Mouse (Mus musculus) C2C12 (cell line): ENCODE data around the gene Syce3. TPM values are rescaled to one million over a fixed set of nuclear protein-coding genes. Genes with fewer than 3 reads are reported as not detected.

Source experiments
- H3K27me3 ChIP-seq: one replicate; pipeline ENCODE4 v1.6.1; 2011; ENCODE audit not compliant: control insufficient read depth, insufficient read depth, insufficient read length
- H3K36me3 ChIP-seq: one replicate; pipeline ENCODE4 v1.6.1; 2011; ENCODE audit not compliant: control insufficient read depth, insufficient read depth
- H3K4me3 ChIP-seq: one replicate; pipeline ENCODE4 v1.5.1; 2011; ENCODE audit warnings: mild to moderate bottlenecking, control low read depth; ENCODE audit not compliant: poor library complexity, insufficient read depth, severe bottlenecking
- H3K79me2 ChIP-seq: one replicate; pipeline ENCODE4 v1.6.1; 2011; ENCODE audit not compliant: control insufficient read depth, insufficient read depth
- H3K79me3 ChIP-seq: one replicate; pipeline ENCODE4 v1.6.1; 2011; ENCODE audit warnings: low read depth, control low read depth
- H3ac ChIP-seq: one replicate; pipeline ENCODE3; 2011; ENCODE audit warnings: low read depth; ENCODE audit not compliant: control insufficient read depth, insufficient read length
- CEBPB ChIP-seq: IDR thresholded peaks from one replicate; pipeline ENCODE4 v1.6.1; 2011; ENCODE audit warnings: low read depth, mild to moderate bottlenecking, control low read depth, moderate library complexity
- CTCF ChIP-seq: IDR thresholded peaks from one replicate; pipeline ENCODE4 v1.5.1; 2011; ENCODE audit not compliant: control insufficient read depth, insufficient read depth, insufficient read length
- FOSL1 ChIP-seq: IDR thresholded peaks from one replicate; pipeline ENCODE4 v1.8.0; 2011; ENCODE audit warnings: mild to moderate bottlenecking, low read length; ENCODE audit not compliant: poor library complexity, insufficient read depth, severe bottlenecking
- MAX ChIP-seq: IDR thresholded peaks from one replicate; pipeline ENCODE4 v1.6.1; 2011; ENCODE audit warnings: mild to moderate bottlenecking, control low read depth
- MYOD1 ChIP-seq: IDR thresholded peaks from one replicate; pipeline ENCODE4 v1.6.1; 2011; ENCODE audit warnings: low read depth; ENCODE audit not compliant: control insufficient read depth, insufficient read length
- MYOG ChIP-seq: IDR thresholded peaks from one replicate; pipeline ENCODE4 v1.6.1; 2011; ENCODE audit not compliant: control insufficient read depth, insufficient read length; ENCODE audit errors: extremely low read depth
- USF1 ChIP-seq: IDR thresholded peaks from one replicate; pipeline ENCODE4 v1.6.1; 2011; ENCODE audit warnings: low read depth, mild to moderate bottlenecking, control low read depth, moderate library complexity
- polyA plus RNA-seq: library from polyadenylated mRNA; unstranded; fragments of >200 nt; fragmentation: generic; extraction: Trizol; gene quantifications from one replicate; pipeline ENCODE4 v1.2.1, GENCODE M21; 2012; ENCODE audit warnings: missing spikeins

Syce3 gene
- polyA plus RNA-seq, 1 experiment: not detected

DNA sequence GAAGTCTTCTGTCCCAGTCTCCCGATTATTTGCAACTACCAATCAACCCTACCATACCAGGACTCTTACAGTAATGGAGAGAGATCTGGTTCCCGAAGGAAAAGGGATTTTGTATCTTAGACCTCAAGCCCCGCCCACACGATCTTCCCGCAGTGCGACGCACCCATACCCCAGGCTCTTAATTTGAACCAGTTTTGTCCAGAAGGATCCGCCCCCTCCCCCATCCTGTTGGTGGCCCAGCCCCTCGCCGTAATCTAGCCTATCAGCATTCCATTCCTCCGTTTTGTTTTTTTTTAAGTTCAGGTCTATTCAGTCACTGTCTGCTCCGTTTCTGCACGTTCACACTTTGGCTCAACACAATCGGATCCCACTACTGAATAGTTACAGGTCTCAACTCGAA, 53.9 kb downstream of the Syce3 start:
- Histone ChIP-seq H3K27me3 (no peaks in the 10 kb centered on the region), H3K4me3 (peak overlapping the region; percentile 94), H3ac (peak overlapping the region; percentile 81), H3K79me3 (peaks cover 65% of the 10 kb centered on the region), H3K79me2 (peaks cover 89% of the 10 kb centered on the region), H3K36me3 (peaks cover 61% of the 10 kb centered on the region)
- TF ChIP-seq CTCF (no peak), MYOG (no peak), MAX (peak; percentile 61), MYOD1 (no peak), FOSL1 (no peak)

DNA sequence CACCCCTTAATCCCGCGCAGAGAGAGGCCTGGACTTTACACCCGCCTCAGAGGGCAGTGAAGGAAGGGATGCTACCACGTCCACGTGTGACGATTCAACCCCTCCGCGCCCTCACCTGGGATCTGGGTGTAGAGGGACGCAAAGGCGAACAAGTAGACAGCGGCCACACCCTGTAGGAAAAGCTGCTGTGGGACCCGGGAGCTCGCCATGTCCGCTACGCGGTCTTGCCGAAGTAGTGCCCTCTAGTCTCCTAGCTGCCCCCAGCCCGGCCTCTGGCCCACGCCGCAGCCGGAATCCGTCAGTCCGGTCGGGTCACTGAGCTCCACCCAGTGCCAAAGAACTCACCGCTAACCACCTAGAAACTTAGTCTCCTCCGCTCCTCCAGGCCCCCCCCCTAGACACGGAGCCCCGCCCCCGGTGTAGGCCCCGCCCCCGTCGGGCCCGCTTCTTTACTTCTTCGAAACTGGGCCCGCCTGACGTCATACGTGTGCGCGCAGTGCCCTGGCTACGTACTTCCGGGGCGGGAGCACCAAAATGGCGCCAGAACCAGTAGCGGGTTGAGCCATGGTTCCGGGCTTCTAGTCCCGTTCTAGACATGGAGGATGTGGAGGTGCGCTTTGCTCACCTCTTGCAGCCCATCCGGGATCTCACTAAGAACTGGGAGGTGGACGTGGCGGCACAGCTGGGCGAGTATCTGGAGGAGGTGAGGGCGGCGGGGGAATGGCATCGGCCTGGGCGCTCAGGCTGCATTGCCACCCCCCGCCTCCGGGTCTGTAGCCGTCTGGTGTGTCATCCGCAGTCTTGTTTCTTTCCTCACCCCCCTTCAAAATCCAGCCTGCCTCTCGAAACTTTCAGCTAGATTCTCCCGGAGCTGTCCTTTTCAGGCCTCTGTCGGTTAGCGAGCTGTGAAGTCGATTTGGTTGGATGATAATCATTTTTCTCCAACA, 54.8 kb downstream of the Syce3 start, which contains the start of the genes Lmf2 and Ncaph2:
Gene Lmf2, minus strand, starts transcription at position 419 of the 947 bp plus-strand sequence.
Gene Ncaph2, plus strand, starts transcription at position 479 of the 947 bp plus-strand sequence.
- H3K4me3 ChIP-seq: peak within 1 kb of the TSS; percentile 94
- H3K36me3 ChIP-seq: peaks cover 61% of the 10 kb centered on the region
- TF ChIP-seq FOSL1: no peak
- no peak for TF ChIP-seq CTCF
- no peak for TF ChIP-seq MAX
- no peak for TF ChIP-seq MYOG
- no peak for TF ChIP-seq MYOD1
- TF ChIP-seq USF1: no peak
- TF ChIP-seq CEBPB: no peak
- H3K79me2 ChIP-seq: peaks cover 80% of the 10 kb centered on the region
- peaks cover 58% of the 10 kb centered on the region for H3K79me3 ChIP-seq
- peak within 1 kb of the TSS; percentile 87 for H3ac ChIP-seq
- H3K27me3 ChIP-seq: no peaks in the 10 kb centered on the region

DNA sequence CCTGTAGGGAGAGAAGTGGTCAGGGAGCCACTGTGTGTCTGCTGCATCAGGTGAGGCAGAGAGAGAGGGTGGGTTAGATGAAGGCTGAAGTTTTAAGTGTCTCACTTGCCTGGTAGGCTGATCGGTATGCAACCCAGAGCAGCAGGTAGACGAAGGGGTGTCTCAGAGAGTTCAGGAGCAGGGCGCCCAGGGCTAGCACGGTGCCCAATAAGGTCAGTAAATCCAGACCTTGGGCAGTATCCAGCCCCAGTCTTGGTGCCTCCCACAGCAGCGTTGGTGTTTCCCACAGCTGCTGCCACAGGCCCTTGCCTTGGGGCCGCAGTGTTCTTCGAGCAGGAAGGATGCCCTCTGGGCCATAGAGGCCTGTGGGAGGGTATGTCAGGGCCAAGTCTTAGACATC, 55.8 kb downstream of the Syce3 start:
- Histone ChIP-seq H3K79me3 (peaks cover 47% of the 10 kb centered on the region), H3K79me2 (peaks cover 70% of the 10 kb centered on the region), H3K27me3 (no peaks in the 10 kb centered on the region), H3ac (peak overlapping the region; percentile 87), H3K4me3 (peak overlapping the region; percentile 94), H3K36me3 (peaks cover 61% of the 10 kb centered on the region)
- TF ChIP-seq USF1: no peak

DNA sequence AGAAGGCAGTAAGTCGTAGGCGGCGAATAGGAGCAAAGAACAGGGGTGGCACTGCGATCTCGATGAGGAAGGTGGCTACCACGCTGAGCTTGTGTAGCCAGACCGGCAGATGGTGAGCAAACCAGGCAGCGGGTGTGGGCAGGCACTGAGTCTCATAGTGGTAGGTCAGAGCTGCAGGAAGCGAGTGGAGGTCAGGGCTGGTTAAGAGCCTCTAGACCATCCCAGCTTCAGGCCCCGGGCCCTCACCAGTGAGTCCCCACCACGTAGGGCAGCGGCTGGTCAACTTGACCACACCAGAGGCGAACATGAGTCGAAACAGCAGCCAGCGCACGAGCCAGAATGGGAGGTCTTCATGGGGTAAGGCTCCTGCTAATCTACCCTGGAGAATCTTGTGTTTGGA, 56.5 kb downstream of the Syce3 start:
- no peak for TF ChIP-seq MYOG
- TF ChIP-seq MYOD1: no peak
- TF ChIP-seq CTCF: no peak
- no peak for TF ChIP-seq USF1
- TF ChIP-seq MAX: no peak
- no peak for TF ChIP-seq FOSL1
- TF ChIP-seq CEBPB: no peak
- Histone ChIP-seq H3K79me3 (peaks cover 42% of the 10 kb centered on the region), H3K27me3 (no peaks in the 10 kb centered on the region), H3K36me3 (peaks cover 65% of the 10 kb centered on the region), H3ac (peak overlapping the region; percentile 44), H3K79me2 (peaks cover 63% of the 10 kb centered on the region), H3K4me3 (peak overlapping the region; percentile 94)

DNA sequence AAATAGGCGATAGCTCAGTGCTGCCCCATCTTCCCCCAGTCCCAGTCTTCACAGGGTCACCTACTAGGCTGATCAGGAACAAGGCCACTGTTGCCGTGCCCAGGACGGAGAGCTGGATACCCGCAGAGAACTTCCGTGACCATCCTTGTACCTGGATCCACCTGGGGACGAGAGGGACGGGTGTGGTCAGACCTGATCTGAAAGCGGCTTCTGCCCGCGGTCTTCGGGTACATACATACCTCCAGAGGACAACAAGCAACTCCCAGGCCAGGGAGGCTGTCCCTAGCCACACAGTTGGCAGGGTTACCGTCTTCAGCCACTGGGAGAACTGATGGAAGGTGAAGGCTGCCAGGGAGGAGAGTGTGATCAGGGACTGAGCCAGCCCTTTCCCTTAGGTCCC, 57.5 kb downstream of the Syce3 start:
- H3K79me2 ChIP-seq: peaks cover 53% of the 10 kb centered on the region
- peaks cover 31% of the 10 kb centered on the region for H3K79me3 ChIP-seq
- peaks cover 54% of the 10 kb centered on the region for H3K36me3 ChIP-seq
- no peak for TF ChIP-seq MYOD1
- no peaks in the 10 kb centered on the region for H3K27me3 ChIP-seq
- H3ac ChIP-seq: no peak overlapping the region
- no peak overlapping the region for H3K4me3 ChIP-seq

DNA sequence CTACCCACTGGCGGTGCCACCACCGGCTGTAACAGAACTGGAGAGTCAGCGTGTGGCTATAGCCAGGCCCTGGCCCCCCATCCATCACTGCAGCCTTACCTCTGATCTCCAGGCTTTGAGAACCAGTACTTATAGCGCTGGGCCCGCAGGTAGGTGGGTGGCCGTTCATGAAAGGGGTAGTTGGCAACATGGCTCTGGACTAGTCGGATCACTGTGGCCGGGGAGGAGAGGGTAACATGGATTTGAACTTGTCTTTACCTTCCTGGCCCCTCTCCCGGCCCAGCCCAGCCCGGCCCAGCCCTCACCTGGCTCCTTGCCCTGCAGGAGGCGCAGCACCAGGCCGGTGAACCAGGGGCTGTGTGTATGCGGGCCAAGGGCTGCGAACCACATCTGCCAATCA, 58.2 kb downstream of the Syce3 start:
- Histone ChIP-seq H3ac (no peak overlapping the region), H3K27me3 (no peaks in the 10 kb centered on the region), H3K79me2 (peaks cover 46% of the 10 kb centered on the region), H3K4me3 (no peak overlapping the region), H3K36me3 (peaks cover 52% of the 10 kb centered on the region), H3K79me3 (peaks cover 24% of the 10 kb centered on the region)
- TF ChIP-seq MYOG (no peak), CTCF (no peak), USF1 (no peak), MAX (no peak), FOSL1 (no peak), MYOD1 (no peak), CEBPB (no peak)
